7 mouse cellular contexts compared by ENCODE assay signal in the genomic region with DNA sequence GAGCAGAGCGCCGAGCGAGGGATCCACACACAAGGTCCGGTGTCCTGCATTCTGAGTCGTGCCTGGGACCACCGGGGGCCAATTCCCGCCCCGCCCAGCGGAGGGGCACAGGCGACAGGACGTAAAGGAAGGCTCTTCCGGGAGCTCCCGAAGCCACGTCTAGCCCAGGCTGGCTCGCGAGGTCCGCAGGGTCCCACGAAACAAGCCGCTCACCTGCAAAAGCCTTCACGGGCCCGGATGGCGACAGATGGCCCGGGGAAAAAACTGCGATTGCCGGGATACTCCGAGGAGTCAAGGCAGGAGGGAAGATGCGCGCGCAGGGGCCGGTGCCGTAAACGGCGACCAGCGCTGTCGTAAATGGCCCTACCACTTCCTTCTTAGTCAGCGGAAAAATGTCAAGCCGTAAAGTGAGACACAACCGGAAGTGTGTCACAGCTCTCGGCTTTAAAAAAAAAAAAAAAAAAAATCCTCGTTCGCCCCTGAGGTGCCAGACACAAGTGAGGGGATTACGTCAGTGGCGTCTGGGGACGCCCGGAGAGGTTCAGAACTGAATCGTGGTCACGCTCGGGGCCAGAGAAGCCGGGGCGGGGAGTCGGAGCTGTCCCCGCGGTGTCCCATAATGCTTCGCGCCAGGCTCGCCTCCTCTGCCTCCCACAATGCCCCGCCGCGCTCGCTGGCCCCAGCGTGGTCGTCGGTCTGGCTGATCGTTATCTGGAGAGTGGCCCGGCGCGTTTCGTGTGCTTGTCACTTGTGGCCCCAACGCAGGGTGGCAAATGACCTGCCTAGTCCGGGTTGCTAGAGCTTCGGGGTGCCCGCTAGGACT. TPM values are rescaled to one million over a fixed set of nuclear protein-coding genes. Genes with fewer than 3 reads are reported as not detected.
A peak's percentile ranks its signal among the peaks of the same experiment; 100 is the strongest.
DNase-seq lines count a peak whose midpoint lies in the region; ATAC-seq lines count a peak whose summit lies in the region.

Gene Eif3d (minus strand): TSS at position 344 of the 823 bp plus-strand sequence.

- peak within 1 kb of the TSS; percentile 75 for H3K4me3 ChIP-seq in embryonic facial prominence, embryonic 12.5 days
- H3K4me3 ChIP-seq in limb, embryonic 11.5 days (ENCODE audit: low read depth, low read length) = peak within 1 kb of the TSS; percentile 92
- H3K4me3 ChIP-seq in midbrain, embryonic 14.5 days (replicated peaks; ENCODE audit: low read depth, low read length) = peak within 1 kb of the TSS; percentile 89

- peak; percentile 86 for ATAC-seq in embryonic facial prominence, embryonic 12.5 days (ENCODE audit: insufficient number of reproducible peaks, insufficient read depth, low FRiP score, low TSS enrichment)
- ATAC-seq in limb, embryonic 11.5 days (ENCODE audit: insufficient number of reproducible peaks, low FRiP score, low TSS enrichment, low read depth) = peak; percentile 76
- peak; percentile 87 for ATAC-seq in midbrain, embryonic 14.5 days (ENCODE audit: low FRiP score, low TSS enrichment)

- H3K4me2 ChIP-seq in embryonic facial prominence, embryonic 12.5 days (replicated peaks) = peak within 1 kb of the TSS; percentile 91
- H3K4me2 ChIP-seq in limb, embryonic 11.5 days (ENCODE audit: low read depth, severe bottlenecking) = peak within 1 kb of the TSS; percentile 90
- H3K4me2 ChIP-seq in midbrain, embryonic 14.5 days (ENCODE audit: low read length) = peak within 1 kb of the TSS; percentile 98

- peak within 1 kb of the TSS; percentile 87 for H3K9ac ChIP-seq in embryonic facial prominence, embryonic 12.5 days
- peak within 1 kb of the TSS; percentile 92 for H3K9ac ChIP-seq in limb, embryonic 11.5 days (ENCODE audit: low read length)
- H3K9ac ChIP-seq in midbrain, embryonic 14.5 days (replicated peaks; ENCODE audit: low read length) = peak within 1 kb of the TSS; percentile 96

- peak within 1 kb of the TSS; percentile 98 for H3K27ac ChIP-seq in embryonic facial prominence, embryonic 12.5 days
- H3K27ac ChIP-seq in limb, embryonic 11.5 days (replicated peaks; ENCODE audit: low read depth, low read length) = peak within 1 kb of the TSS; percentile 97
- H3K27ac ChIP-seq in midbrain, embryonic 14.5 days (replicated peaks; ENCODE audit: low read depth, low read length) = peak within 1 kb of the TSS; percentile 99

- H3K27me3 ChIP-seq in embryonic facial prominence, embryonic 12.5 days = no peaks in the 10 kb centered on the region
- no peaks in the 10 kb centered on the region for H3K27me3 ChIP-seq in limb, embryonic 11.5 days (ENCODE audit: control insufficient read depth, insufficient read depth, low read length)
- H3K27me3 ChIP-seq in midbrain, embryonic 14.5 days (ENCODE audit: control insufficient read depth, insufficient read depth, low read length) = no peaks in the 10 kb centered on the region

- under 1% methylated on average over 72 of the region's 72 CpGs for WGBS in embryonic facial prominence, embryonic 12.5 days
- WGBS in limb, embryonic 11.5 days = under 1% methylated on average over 72 of the region's 72 CpGs
- WGBS in midbrain, embryonic 14.5 days = under 1% methylated on average over 72 of the region's 72 CpGs

- H3K4me1 ChIP-seq in embryonic facial prominence, embryonic 12.5 days = peaks cover 17% of the 10 kb centered on the region
- peaks cover 5% of the 10 kb centered on the region; the same call in 1 of the 2 replicates for H3K4me1 ChIP-seq in limb, embryonic 11.5 days (ENCODE audit: control insufficient read depth, insufficient read depth, low read length)
- peaks cover 14% of the 10 kb centered on the region for H3K4me1 ChIP-seq in midbrain, embryonic 14.5 days (ENCODE audit: control insufficient read depth, insufficient read depth, low read length)

- no peaks in the 10 kb centered on the region for H3K9me3 ChIP-seq in embryonic facial prominence, embryonic 12.5 days
- no peaks in the 10 kb centered on the region for H3K9me3 ChIP-seq in limb, embryonic 11.5 days (ENCODE audit: control insufficient read depth, low read length)
- H3K9me3 ChIP-seq in midbrain, embryonic 14.5 days (ENCODE audit: control insufficient read depth, low read length) = no peaks in the 10 kb centered on the region

- H3K36me3 ChIP-seq in embryonic facial prominence, embryonic 12.5 days = peaks cover 32% of the 10 kb centered on the region
- H3K36me3 ChIP-seq in limb, embryonic 11.5 days (ENCODE audit: control insufficient read depth, insufficient read depth, low read length) = peaks cover 21% of the 10 kb centered on the region
- H3K36me3 ChIP-seq in midbrain, embryonic 14.5 days (ENCODE audit: control insufficient read depth, insufficient read depth, low read length) = peaks cover 27% of the 10 kb centered on the region

- peak; percentile 96 for DNase-seq in adrenal gland, postnatal 25 days
- DNase-seq in heart, adult 11 months = peak; percentile 100
- peak; percentile 99 for DNase-seq in kidney, adult 18-20 months
- DNase-seq in limb, embryonic 11.5 days (ENCODE audit: low spot score) = peak; percentile 95
- DNase-seq in midbrain, embryonic 14.5 days = peak; percentile 97
- peak; percentile 90 to 97 for DNase-seq in spleen, adult 18-20 months

RNA-seq across cellular contexts. Expression of gene Eif3d, which starts in this region (rescaled TPM):
- 140 and 156 TPM in 2 replicates for total RNA-seq in adrenal gland, postnatal 25 days (2021)
- 216 and 221 TPM in 2 replicates for polyA plus RNA-seq in embryonic facial prominence, embryonic 12.5 days (2016; fragmentation: Nextera tagmentation; extraction: Ambion mirVana)
- polyA plus RNA-seq in limb, embryonic 11.5 days (2014; fragmentation: Nextera tagmentation; extraction: Ambion mirVana) = 249 and 259 TPM in 2 replicates
- 178 and 186 TPM in 2 replicates for polyA plus RNA-seq in midbrain, embryonic 14.5 days (2014; fragmentation: Nextera tagmentation; extraction: Ambion mirVana)

Comparison
In these comparisons a context has a peak if more than half of its experiments do, and no peak if none do; other contexts are left out.
1. Peak in every context shown above with its lines: DNase-seq, ATAC-seq, H3K4me3 ChIP-seq and H3K27ac ChIP-seq.